Mouse (Mus musculus) E14TG2a.4 (cell line): ENCODE measurements around the gene Bbs9.
"Not testable (repeated sequence)": the region's sequence is repeated elsewhere in the genome, so short reads cannot be mapped to it uniquely, and the experiment has no call there.

Experiments
- H3K27me3 ChIP-seq: 2 replicates; pipeline ENCODE4 v1.6.1; 2014; ENCODE audit warnings: low read length, control low read depth; ENCODE audit not compliant: insufficient read depth
- H3K36me3 ChIP-seq: 2 replicates; pipeline ENCODE4 v1.6.1; 2014; ENCODE audit warnings: low read length, control low read depth; ENCODE audit not compliant: insufficient read depth
- H3K4me1 ChIP-seq: replicated peaks from 2 replicates; pipeline ENCODE4 v1.6.1; 2014; ENCODE audit warnings: low read depth, low read length, control low read depth
- H3K4me3 ChIP-seq: replicated peaks from 2 replicates; pipeline ENCODE4 v1.5.1; 2014; ENCODE audit warnings: mild to moderate bottlenecking, low read length
- H3K9me3 ChIP-seq: 2 replicates; pipeline ENCODE4 v1.6.1; 2014; ENCODE audit warnings: low read length, control low read depth
- CTCF ChIP-seq: conservative IDR thresholded peaks from 2 replicates; pipeline ENCODE4 v1.5.1; 2014; ENCODE audit warnings: low read length
- NANOG ChIP-seq: IDR thresholded peaks from 2 replicates; pipeline ENCODE4 v1.6.1; 2014; ENCODE audit warnings: borderline replicate concordance, low read length, mixed read lengths
- POU5F1 ChIP-seq: IDR thresholded peaks from 2 replicates; pipeline ENCODE4 v1.6.1; 2014; ENCODE audit warnings: low read length, borderline replicate concordance

Gene Bbs9

GRCm38 (mm10) chr9:22708970-22709726 lies 233.6 kb downstream of the Bbs9 start:
- no peak for TF ChIP-seq NANOG
- peak; percentile 55 for TF ChIP-seq CTCF
- Histone ChIP-seq H3K4me1 (peaks cover 11% of the 10 kb centered on the region; the same call in 1 of the 2 replicates), H3K36me3 (no peaks in the 10 kb centered on the region), H3K9me3 (no peaks in the 10 kb centered on the region), H3K4me3 (no peak overlapping the region), H3K27me3 (no peaks in the 10 kb centered on the region)

- Histone ChIP-seq H3K27me3 (no peaks in the 10 kb centered on the region), H3K36me3 (no peaks in the 10 kb centered on the region), H3K9me3 (no peaks in the 10 kb centered on the region), H3K4me1 (peaks cover 11% of the 10 kb centered on the region; the same call in 1 of the 2 replicates), H3K4me3 (no peak overlapping the region)
- no peak for TF ChIP-seq CTCF
Observed at GRCm38 (mm10) chr9:22710032-22710431, 234.5 kb downstream of the Bbs9 start.

- Histone ChIP-seq H3K36me3 (no peaks in the 10 kb centered on the region), H3K9me3 (no peaks in the 10 kb centered on the region), H3K4me3 (no peak overlapping the region), H3K4me1 (peaks cover 16% of the 10 kb centered on the region), H3K27me3 (no peaks in the 10 kb centered on the region)
- no peak for TF ChIP-seq NANOG
- TF ChIP-seq CTCF = no peak
- no peak for TF ChIP-seq POU5F1
Observed at GRCm38 (mm10) chr9:22711339-22711738, 235.8 kb downstream of the Bbs9 start.

GRCm38 (mm10) chr9:22712743-22713142 lies 237.2 kb downstream of the Bbs9 start:
- Histone ChIP-seq H3K36me3 (no peaks in the 10 kb centered on the region), H3K4me3 (no peak overlapping the region), H3K4me1 (peaks cover 16% of the 10 kb centered on the region), H3K9me3 (no peaks in the 10 kb centered on the region), H3K27me3 (no peaks in the 10 kb centered on the region)
- TF ChIP-seq NANOG (no peak), POU5F1 (no peak), CTCF (no peak)

- H3K9me3 ChIP-seq, H3K4me3 ChIP-seq, H3K27me3 ChIP-seq, H3K36me3 ChIP-seq: not testable (repeated sequence)
- peak; percentile 37 for TF ChIP-seq CTCF
- H3K4me1 ChIP-seq = peaks cover 20% of the 10 kb centered on the region
Observed at GRCm38 (mm10) chr9:22713286-22713685, 237.8 kb downstream of the Bbs9 start.

- Histone ChIP-seq H3K9me3 (no peaks in the 10 kb centered on the region), H3K27me3 (no peaks in the 10 kb centered on the region), H3K4me1 (peaks cover 9% of the 10 kb centered on the region), H3K36me3 (no peaks in the 10 kb centered on the region), H3K4me3 (no peak overlapping the region)
- TF ChIP-seq POU5F1 = no peak
- no peak for TF ChIP-seq NANOG
- no peak for TF ChIP-seq CTCF
Observed at GRCm38 (mm10) chr9:22717583-22717982, 242.1 kb downstream of the Bbs9 start.

- TF ChIP-seq NANOG (no peak), CTCF (no peak), POU5F1 (no peak)
- Histone ChIP-seq H3K27me3 (no peaks in the 10 kb centered on the region), H3K36me3 (no peaks in the 10 kb centered on the region), H3K4me1 (peaks cover 9% of the 10 kb centered on the region), H3K9me3 (no peaks in the 10 kb centered on the region), H3K4me3 (no peak overlapping the region)
Observed at GRCm38 (mm10) chr9:22718174-22718823, 242.8 kb downstream of the Bbs9 start.

- Histone ChIP-seq H3K36me3 (no peaks in the 10 kb centered on the region), H3K4me3 (no peak overlapping the region), H3K9me3 (no peaks in the 10 kb centered on the region), H3K4me1 (peaks cover 27% of the 10 kb centered on the region), H3K27me3 (no peaks in the 10 kb centered on the region)
- TF ChIP-seq NANOG (peak; percentile 99), CTCF (no peak)
Observed at GRCm38 (mm10) chr9:22732646-22733045, 257.1 kb downstream of the Bbs9 start.

GRCm38 (mm10) chr9:22734954-22735353 lies 259.4 kb downstream of the Bbs9 start:
- Histone ChIP-seq H3K9me3 (no peaks in the 10 kb centered on the region), H3K4me3 (no peak overlapping the region), H3K36me3 (no peaks in the 10 kb centered on the region), H3K27me3 (no peaks in the 10 kb centered on the region), H3K4me1 (peaks cover 27% of the 10 kb centered on the region)
- TF ChIP-seq POU5F1 (no peak), NANOG (no peak), CTCF (no peak)
